Mouse (Mus musculus): ENCODE data around the gene Picalm. TPM values are rescaled to one million over a fixed set of nuclear protein-coding genes. Genes with fewer than 3 reads are reported as not detected.
A peak's percentile ranks its signal among the peaks of the same experiment; 100 is the strongest.
"Not testable (repeated sequence)": the region's sequence is repeated elsewhere in the genome, so short reads cannot be mapped to it uniquely, and the experiment has no call there.

The Picalm gene
- polyA plus RNA-seq, 1 experiment, result 38.5 TPM

DNA sequence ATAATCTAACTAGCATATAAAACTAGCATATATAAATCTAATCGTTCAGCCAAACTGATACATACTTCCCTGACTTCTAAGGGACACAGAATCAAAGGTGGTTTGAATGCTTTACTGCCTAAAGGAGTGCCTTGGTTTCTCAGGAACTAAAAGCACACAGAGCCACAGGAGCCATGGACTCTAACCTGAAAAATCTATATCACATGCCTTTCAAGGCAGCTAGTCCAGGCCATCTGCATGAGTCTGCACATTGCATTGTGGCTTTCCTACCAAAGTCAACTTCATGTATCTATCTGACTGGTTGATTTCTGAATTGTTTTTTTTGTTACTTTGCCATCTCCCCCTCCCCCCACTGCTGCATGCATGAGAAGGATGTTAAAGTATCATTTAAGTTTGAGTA, 50.6 kb downstream of the Picalm start:
- 64% methylated on average over 1 of the region's 1 CpGs for WGBS
- no peak for DNase-seq (ENCODE audit: low read depth, low spot score)

DNA sequence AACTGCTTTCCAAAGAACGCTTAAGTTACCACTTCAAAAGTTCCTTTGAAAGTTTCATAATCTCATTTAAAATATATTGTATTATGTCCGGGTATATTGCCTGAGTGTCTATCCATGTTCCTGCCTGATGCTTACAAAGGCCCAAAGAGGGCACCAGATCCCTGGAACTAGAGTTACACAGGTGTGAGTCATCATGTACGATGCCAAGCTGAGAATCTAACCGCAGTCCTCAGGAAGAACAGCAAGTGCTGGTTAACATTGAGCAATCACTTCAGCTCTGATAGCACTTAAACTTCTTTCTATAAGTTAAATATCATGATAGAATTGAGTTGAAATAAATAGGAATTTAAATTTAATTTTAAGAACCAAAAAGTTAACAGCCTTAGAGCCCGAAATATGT, 70.2 kb downstream of the Picalm start:
- WGBS, result 55% methylated on average over 5 of the region's 5 CpGs
- peak; percentile 4 for DNase-seq (ENCODE audit: low read depth, low spot score)

DNA sequence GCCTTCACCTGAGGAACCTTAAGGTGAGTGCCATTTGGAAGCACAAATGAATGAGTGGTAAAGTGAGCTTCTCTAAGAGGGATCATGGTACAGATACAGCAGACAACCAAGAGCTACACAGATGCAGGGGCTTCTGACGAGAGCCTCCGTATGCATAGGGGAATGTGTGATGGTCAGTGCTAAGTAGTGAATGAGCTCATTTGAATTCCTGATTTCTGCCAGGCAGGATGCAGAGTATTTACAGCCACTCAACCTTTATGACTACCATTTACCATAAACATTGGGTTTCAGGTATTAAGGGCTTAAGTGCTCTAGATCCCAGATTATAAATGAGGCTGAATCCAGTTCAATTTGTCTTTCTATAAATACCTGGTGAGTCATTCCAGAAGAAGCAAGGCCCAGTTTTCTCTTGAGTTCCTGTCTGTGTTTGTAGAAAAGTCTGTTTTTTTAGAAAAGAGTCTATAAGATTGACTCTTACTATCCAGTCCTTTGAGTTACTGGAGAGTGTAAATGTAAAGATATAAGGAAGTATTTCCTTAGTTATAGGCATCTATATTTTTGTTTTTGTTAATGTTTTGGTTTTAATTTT, 72.0 kb downstream of the Picalm start:
- WGBS, result 74% methylated on average over 2 of the region's 2 CpGs
- no peak for DNase-seq (ENCODE audit: low read depth, low spot score)

DNA sequence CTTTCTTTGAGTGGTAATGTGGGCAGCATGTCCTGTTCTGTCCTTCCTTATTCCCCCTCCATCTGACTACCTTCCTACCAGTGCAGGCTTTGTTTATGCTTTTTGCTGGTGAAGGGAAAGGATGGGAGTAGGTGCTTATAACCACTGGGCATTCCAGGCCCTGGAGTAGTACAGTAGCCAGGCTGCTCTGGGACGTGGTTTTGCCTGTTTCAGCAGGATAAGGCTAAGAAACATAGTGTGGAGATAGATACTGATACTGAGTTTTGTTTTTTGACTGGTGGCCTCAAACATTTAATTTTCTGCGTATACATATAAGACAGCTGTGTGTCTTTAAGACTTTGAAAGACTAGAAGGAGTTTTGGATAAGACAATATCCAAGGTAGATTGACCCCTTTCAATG, 73.9 kb downstream of the Picalm start:
- WGBS, result 97% methylated on average over 2 of the region's 2 CpGs
- DNase-seq (ENCODE audit: low read depth, low spot score), result no peak

DNA sequence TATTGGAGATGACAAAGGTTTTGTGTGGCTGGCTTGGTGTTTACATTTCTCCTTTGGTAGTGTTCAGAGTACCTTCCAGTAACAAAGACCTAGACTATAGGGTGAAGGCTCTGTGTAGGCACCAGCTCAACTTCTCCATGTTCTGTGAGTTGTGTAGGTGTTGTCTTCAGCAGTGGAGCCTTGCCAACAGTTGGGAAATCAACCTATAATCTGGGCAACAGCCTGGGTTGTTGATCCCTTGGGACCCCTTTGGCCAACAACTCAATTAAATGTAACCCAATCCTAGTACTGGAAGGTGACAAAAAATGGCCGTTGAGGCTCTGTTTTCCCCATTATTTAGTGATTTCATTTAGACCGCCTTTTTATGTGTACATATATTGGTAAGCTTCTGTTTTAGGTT, 80.1 kb downstream of the Picalm start:
- DNase-seq (ENCODE audit: low read depth, low spot score), result no peak
- 98% methylated on average over 2 of the region's 2 CpGs for WGBS

DNA sequence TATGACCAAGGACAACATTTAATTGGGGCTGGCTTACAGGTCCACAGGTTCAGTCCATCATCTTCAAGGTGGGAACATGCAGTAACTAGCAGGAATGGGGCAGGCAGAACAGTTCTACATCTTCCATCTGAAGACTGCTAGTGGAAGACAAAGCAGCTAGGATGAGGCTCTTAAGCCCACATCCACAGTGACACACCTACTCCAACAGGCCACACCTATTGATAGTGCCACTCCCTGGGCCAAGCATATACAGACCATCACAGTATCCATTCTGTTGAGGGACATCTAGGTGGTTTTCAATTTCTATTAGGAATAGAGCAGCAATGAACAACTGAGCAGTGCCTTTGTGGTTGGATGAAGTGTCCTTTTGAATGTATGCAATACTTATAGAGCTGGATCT, 80.9 kb downstream of the Picalm start:
- no peak for DNase-seq (ENCODE audit: low read depth, low spot score)

DNA sequence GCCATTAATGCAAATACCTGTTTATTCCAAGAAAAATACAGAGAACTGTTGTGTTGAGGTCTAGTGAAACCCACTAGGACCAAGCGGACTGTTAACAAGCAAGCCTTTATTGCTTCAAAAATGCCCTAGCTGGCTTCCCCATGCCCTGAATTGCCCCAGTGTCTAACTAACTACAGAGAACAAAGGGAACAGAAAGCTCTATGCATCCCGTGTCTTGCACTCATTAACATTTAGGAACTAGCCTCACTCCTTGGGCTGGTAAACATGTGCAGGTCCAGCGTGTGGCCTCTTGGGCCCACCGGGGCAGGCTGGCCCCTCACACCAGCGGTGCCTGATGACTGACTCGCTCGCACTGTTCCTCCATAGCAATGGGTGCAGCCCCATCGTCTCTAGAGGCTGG, 86.5 kb downstream of the Picalm start:
- no peak for DNase-seq (ENCODE audit: low read depth, low spot score)
- 61% methylated on average over 8 of the region's 8 CpGs for WGBS

DNA sequence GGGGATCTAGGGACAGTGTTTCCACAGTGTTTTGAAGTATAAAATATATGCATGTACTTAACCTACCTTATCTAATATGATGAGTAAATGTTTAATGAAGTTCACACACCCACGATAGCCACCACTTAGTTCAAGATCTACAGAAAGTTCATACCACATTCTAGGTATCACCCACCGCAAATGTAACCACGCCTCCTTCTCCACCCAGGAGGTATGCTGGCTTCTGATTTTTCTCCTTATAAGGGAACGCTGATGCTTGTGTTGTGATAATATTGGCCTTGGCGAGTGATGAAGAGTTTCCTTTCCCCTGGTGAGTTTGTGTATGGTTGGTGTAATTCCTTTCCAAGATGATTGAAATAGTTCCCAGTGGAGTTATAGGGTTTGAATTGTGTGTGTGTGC, 88.1 kb downstream of the Picalm start:
- DNase-seq (ENCODE audit: low read depth, low spot score), result no peak
- WGBS, result 51% methylated on average over 5 of the region's 5 CpGs

DNA sequence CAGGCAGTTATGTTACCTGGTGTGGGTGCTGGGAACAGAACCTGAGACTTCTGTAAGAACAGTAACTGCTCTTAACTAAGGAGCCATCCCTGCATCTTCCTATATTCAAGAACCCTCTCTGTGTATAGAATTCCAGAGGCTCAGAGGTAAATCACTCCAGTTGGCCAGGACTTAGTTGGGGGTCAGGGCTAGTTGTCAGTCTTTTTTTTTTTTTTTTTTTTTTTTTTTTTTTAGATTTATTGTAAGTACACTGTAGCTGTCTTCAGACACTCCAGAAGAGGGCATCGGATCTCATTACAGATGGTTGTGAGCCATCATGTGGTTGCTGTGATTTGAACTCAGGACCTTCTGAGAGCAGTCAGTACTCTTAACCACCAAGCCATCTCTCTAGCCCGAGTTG, 91.5 kb downstream of the Picalm start:
- 76% methylated on average over 2 of the region's 2 CpGs for WGBS
- DNase-seq (ENCODE audit: low read depth, low spot score), result no peak

DNA sequence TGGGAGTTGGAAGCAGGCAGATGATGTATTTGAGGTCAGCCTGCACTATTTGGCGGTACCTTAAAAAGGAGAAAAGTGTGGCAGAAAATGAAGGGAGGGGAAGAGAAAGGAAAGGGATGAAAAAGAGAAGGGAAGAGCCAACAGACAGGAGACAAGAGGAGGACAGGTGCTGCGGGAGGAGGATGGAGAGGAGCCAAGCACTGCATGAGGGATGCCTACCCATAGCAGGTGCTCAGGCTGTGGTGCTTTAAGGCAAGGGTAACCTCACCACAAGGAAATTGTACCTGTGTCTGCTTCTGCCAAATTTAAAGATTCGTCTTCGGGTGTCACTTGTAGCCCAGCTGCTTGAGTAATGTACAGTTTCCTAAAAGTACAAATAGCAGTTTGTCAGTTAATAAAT, 98.1 kb downstream of the Picalm start:
- WGBS, result 77% methylated on average over 4 of the region's 4 CpGs
- no peak for DNase-seq (ENCODE audit: low read depth, low spot score)

DNA sequence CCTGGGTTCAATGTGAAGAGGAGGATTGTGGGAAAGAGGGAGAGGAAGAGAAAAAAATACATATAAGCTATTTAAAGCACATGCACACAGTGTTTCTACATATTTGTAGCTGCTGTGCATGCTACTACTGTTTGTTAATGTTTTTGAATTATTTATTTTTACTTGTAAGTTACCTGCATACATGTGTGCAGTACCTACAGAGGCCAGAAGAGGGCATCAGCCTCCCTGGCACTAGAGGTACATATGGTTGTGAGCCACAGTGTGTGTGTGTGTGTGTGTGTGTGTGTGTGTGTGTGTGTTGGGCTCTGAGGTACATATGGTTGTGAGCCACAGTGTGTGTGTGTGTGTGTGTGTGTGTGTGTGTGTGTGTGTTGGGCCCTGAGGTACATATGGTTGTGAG, 98.9 kb downstream of the Picalm start:
- not testable (repeated sequence) for DNase-seq (ENCODE audit: low read depth, low spot score)

DNA sequence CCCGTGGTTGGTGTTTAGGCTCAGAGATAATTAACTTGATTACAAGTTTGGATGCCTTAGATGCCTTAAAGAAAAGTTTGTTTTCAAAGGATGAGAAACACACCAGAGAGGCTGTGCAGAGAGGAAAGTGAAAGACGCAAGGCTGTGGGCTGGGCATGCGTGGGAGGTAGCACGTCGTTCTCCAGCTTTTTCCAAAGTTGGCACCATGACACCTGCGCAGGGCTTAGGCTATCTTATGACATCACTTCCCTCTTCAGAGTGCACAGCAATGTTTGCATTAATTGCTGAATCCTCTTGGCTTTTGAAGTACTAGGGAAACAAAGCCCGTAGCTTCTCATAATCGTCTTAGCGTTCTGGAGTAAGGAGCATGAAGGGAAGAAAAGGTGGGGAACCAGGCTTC, 101.4 kb downstream of the Picalm start:
- no peak for DNase-seq (ENCODE audit: low read depth, low spot score)
- WGBS, result 54% methylated on average over 9 of the region's 9 CpGs

DNA sequence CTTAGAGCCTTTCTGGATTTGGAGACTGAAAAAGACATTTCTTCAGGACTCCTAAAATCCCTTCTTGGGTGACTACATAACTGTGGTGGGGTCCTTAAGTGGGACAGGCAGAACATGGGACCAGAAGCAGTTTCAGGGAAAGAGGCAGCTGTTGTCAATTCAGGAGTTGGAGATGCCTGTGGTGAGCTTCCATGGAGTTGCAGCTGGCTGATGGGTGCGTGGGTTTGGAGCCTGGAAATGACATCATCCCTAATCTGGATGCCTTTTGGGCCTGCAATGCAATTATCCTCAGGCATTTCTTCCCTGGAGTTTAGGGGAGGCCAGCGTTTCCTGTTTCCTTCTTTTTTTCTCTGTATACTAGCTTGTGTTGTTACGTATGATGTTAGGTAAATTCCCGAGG, 103.9 kb downstream of the Picalm start:
- 56% methylated on average over 4 of the region's 4 CpGs for WGBS

DNA sequence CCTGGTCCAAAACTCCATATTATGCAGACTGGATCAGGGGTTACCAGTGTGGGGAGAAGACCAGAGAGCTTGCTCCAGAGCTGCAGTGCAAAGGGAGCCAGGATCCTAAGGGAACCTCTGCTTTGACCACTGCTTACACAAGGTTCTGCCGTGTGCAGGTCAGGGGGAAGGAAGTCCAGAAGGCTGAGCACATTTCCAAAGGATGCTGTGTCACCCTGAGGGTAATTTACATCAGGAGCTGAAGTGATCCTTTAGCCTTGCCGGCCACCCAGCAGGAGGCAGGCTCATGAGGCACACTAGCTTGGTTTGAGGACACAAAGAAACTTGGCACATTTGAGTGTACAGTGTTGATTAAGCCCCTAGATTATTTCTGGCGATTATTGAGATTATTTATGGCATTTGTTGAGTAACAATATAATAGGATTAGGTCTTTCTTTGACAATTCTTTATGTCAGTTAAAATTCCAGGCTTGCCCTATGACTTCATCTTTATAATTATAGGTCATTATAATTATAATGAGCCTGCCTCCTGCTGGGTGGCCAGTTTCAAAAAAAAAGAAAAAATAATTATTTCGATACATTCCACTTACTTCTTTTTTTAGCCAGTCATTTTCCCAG, 106.4 kb downstream of the Picalm start:
- no peak for DNase-seq (ENCODE audit: low read depth, low spot score)
- WGBS, result 67% methylated on average over 4 of the region's 4 CpGs

More for the DNA sequence above, 103.9 kb downstream of the Picalm start:
- no peak for DNase-seq (ENCODE audit: low read depth, low spot score)

DNA sequence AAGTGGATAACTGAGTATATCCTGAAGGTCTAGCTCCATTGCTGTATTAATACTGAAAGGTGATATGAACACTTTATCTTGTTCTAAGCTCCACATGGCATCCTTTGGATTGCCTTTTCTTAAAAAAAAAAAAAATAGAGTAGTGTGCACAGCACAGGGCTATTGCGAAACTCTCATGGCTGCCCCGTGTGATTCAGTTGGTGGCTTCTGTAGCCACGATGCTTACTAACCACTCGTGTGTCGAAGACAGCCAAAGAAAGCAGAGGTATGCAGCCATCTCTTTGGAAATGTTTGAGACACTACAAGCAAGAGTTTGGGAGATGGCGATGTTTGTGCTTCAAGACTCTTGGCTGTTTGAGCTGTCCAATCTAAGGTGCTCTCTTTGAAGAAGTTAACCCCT, 113.1 kb downstream of the Picalm start:
- DNase-seq (ENCODE audit: low read depth, low spot score), result no peak
- WGBS, result 73% methylated on average over 6 of the region's 6 CpGs

DNA sequence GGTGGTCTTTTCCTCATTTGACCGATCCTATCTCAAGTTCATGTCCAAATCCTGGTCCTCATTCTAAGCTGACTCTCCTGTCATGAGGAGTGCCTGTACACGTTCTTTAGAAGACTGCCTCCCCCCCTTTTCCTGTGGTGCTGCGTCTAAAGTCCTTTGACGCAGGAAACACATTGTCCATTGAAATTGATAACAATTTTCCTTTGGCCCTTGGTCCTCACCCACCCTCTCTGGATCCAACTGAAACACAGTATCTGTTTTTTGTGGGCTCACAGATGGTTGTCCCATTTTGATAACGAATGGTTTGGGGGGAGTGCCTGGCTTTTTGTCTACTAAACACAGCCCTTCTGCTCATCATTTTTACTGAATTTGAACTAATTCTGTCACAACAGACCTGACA, 113.6 kb downstream of the Picalm start:
- no peak for DNase-seq (ENCODE audit: low read depth, low spot score)
- 86% methylated on average over 5 of the region's 5 CpGs for WGBS

DNA sequence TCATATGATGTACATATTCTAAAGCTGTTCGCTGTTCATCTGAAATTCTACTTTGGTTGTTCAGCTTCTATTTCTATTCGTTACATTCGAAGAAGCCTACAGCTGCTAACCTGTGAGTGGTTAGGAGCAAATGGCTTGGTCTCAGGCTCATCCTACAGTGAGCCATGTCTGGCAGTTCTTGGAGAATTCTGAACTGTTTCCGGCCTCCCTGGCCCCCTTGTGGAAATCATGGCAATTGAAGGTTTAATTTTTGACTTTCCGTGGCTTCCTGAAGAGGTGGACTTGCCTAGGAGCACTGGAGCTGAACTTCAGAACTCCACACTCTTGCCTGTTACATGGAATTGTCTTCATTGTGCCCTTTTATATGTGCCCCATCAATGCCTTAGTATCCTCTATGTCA, 122.9 kb downstream of the Picalm start:
- WGBS, result 69% methylated on average over 5 of the region's 5 CpGs
- DNase-seq (ENCODE audit: low read depth, low spot score), result no peak

DNA sequence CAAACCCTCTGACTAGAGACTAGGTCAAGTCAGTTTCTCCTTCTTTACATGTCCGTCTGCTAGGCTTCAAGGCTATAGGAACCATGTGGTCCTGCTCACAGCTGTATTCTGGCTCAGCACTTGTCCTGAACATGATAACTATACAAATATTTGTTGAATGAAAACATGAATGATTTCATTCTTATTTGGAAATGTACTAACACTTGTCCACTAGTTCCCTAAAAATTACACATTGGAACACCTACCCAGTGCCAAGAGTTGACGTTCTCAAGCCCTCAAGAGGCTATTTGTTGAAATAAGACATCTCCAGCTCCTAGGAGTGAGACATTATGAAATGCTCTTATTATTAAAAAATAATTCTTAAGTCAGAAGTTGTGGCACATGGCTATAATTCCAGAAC, 128.7 kb downstream of the Picalm start:
- WGBS, result 76% methylated on average over 2 of the region's 2 CpGs
- DNase-seq (ENCODE audit: low read depth, low spot score), result no peak

DNA sequence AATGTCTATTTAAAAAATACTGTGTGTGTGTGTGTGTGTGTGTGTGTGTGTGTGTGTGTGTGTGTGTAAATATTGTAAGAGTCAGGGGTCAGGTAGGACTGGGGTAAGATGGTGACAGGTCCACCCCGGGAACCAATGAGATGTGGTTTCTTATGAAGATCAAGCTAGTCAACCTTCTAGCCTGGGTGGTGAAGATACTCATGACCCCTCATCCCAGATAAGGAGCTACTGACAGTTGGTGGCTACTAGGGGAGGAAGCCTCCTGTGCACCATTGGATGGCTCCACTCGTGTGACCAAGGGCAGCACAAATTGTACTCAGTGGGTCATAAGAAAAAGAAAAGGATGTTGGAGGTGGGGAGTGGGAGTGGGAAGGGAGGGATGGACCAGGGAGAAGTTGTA, 129.9 kb downstream of the Picalm start:
- WGBS, result 74% methylated on average over 2 of the region's 2 CpGs
- no peak for DNase-seq (ENCODE audit: low read depth, low spot score)

DNA sequence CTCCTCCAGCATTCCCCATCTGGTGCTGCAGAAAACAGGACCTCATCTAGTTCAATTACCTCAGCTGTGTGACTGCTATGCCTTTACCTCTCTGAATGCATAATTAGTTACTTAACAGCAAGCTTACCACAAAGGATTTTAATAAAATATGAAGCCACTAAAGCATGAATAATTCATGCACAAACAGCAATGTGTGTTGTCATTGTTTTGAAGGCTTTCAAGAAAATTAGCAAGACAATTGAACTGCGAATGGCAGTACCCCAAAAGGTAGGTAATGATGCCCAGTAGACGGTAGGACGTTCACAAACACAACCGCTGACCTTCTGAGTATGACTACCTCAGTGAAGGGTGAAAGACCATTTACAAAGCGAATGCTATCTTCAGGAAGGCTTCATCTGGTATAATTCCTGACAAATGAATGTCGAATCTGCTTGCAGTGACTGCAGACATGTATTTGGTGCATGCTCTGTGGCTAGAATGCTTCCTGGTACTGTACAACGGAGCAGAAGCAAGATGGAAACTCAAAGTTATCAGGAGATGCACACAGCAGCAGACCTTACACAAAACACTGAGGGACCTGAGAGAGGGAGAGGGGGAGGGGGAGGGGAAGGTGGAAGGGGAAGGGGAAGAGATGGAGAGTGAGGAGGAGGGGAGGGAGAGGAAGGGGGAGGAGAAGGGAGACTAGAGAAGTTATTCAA, 132.0 kb downstream of the Picalm start:
- WGBS, result 48% methylated on average over 7 of the region's 7 CpGs
- DNase-seq (ENCODE audit: low read depth, low spot score), result no peak

Measured in large intestine, adult 2 months (tissue).